Mouse (Mus musculus): ENCODE data around the gene Ogfod2. TPM values are rescaled to one million over a fixed set of nuclear protein-coding genes. Genes with fewer than 3 reads are reported as not detected.

Gene Ogfod2
- total and polyA plus RNA-seq, 2 experiments from 2014 or later: 19.3 to 37.6 TPM

GRCm38 (mm10) chr5:124103020-124103419 is 9.1 kb upstream of the Ogfod2 start:
- no peak overlapping the region for H3K4me3 ChIP-seq (ENCODE audit: low read depth, low read length)
- no peaks in the 10 kb centered on the region for H3K4me1 ChIP-seq (ENCODE audit: control insufficient read depth, insufficient read depth)
- ATAC-seq (ENCODE audit: insufficient read depth, low read depth) (no peak), DNase-seq (ENCODE audit: low spot score) (no peak)
- H3K36me3 ChIP-seq (replicated peaks; ENCODE audit: control insufficient read depth, insufficient read depth, low read length): no peaks in the 10 kb centered on the region
- H3K9ac ChIP-seq (replicated peaks; ENCODE audit: low read depth, low read length): no peak overlapping the region
- 77% methylated on average over 3 of the region's 3 CpGs for whole genome bisulfite sequencing
- TF ChIP-seq EP300 (IDR thresholded peaks at IDR 0.05; ENCODE audit: low read depth) (no peak), CTCF (IDR thresholded peaks at IDR 0.05; ENCODE audit: low read depth) (no peak)
- no peak overlapping the region for H3K27ac ChIP-seq (ENCODE audit: low read depth)
- H3K4me2 ChIP-seq (ENCODE audit: low read depth, low read length): no peak overlapping the region
- H3K9me3 ChIP-seq (replicated peaks; ENCODE audit: control insufficient read depth, low read length): no peaks in the 10 kb centered on the region
- H3K27me3 ChIP-seq (ENCODE audit: control insufficient read depth, insufficient read depth, low read length): no peaks in the 10 kb centered on the region

DNA sequence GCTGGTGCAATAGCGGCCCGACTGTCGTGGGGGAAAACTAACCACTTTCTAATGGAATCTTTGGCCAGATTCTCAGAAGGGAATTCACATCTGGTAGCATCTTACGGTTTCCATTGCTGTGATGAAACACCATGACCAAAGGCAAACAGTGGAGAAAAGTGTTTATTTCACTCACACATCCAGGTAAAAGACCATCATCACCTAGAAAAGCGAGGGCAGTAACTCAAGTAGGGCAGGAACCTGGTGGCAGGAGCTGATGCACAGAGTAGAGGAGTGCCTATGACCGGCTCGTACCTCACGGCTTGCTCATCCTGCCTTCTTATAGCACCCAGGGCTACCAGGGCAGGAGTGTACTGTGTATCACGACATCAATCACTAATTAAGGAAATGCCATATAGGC is 8.5 kb upstream of the Ogfod2 start:
- Histone ChIP-seq H3K9ac (replicated peaks; ENCODE audit: low read depth, low read length) (no peak overlapping the region), H3K27me3 (ENCODE audit: control insufficient read depth, insufficient read depth, low read length) (no peaks in the 10 kb centered on the region), H3K27ac (ENCODE audit: low read depth) (no peak overlapping the region), H3K4me3 (ENCODE audit: low read depth, low read length) (no peak overlapping the region), H3K4me1 (ENCODE audit: control insufficient read depth, insufficient read depth) (no peaks in the 10 kb centered on the region), H3K9me3 (replicated peaks; ENCODE audit: control insufficient read depth, low read length) (no peaks in the 10 kb centered on the region), H3K36me3 (replicated peaks; ENCODE audit: control insufficient read depth, insufficient read depth, low read length) (no peaks in the 10 kb centered on the region), H3K4me2 (ENCODE audit: low read depth, low read length) (no peak overlapping the region)
- WGBS: 91% methylated on average over 9 of the region's 9 CpGs
- ATAC-seq (ENCODE audit: insufficient read depth, low read depth) (no peak), DNase-seq (ENCODE audit: low spot score) (no peak)
- TF ChIP-seq CTCF (IDR thresholded peaks at IDR 0.05; ENCODE audit: low read depth) (no peak), EP300 (IDR thresholded peaks at IDR 0.05; ENCODE audit: low read depth) (no peak)

- Histone ChIP-seq H3K4me3 (ENCODE audit: low read depth, low read length) (peak overlapping the region; percentile 89), H3K27me3 (ENCODE audit: control insufficient read depth, insufficient read depth, low read length) (no peaks in the 10 kb centered on the region), H3K4me1 (ENCODE audit: control insufficient read depth, insufficient read depth) (peaks cover 14% of the 10 kb centered on the region), H3K4me2 (ENCODE audit: low read depth, low read length) (peak overlapping the region; percentile 93), H3K27ac (ENCODE audit: low read depth) (peak overlapping the region; percentile 88), H3K36me3 (replicated peaks; ENCODE audit: control insufficient read depth, insufficient read depth, low read length) (0 out of 2 replicates have a peak, but pooled peaks cover 9% of the 10 kb centered on the region), H3K9ac (replicated peaks; ENCODE audit: low read depth, low read length) (peak overlapping the region; percentile 59), H3K9me3 (replicated peaks; ENCODE audit: control insufficient read depth, low read length) (no peaks in the 10 kb centered on the region)
- 25% methylated on average over 17 of the region's 17 CpGs for WGBS
- TF ChIP-seq EP300 (IDR thresholded peaks at IDR 0.05; ENCODE audit: low read depth) (no peak; the same call in 1 of the 2 replicates), CTCF (IDR thresholded peaks at IDR 0.05; ENCODE audit: low read depth) (peak; percentile 74)
- DNase-seq (ENCODE audit: low spot score): no peak
- no peak for ATAC-seq (ENCODE audit: insufficient read depth, low read depth)
Measured at GRCm38 (mm10) chr5:124111077-124111741, 888 bp upstream of the Ogfod2 start.

DNA sequence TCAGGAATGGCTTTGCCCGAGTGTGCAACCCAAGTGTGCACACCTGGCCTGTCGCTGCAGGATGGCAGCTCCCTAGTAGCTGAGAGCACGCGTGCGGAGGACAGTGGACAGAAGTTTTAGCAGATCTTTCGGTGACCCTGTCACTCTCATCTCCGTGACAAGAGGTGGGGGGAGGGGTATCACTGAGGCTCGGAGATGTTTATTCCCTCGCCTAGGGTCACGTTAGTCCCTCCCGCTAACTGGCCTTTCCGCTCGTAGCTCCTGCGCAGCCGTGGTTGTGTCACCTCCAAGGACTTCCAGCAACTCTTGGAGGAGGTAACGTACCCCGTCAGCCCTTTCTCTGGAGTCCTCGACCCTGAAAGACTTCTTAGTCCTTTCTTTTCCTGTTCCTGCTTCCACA is 434 bp downstream of the Ogfod2 start:
- peaks cover 25% of the 10 kb centered on the region for H3K4me1 ChIP-seq (ENCODE audit: control insufficient read depth, insufficient read depth)
- WGBS: under 1% methylated on average over 18 of the region's 18 CpGs
- H3K4me2 ChIP-seq (ENCODE audit: low read depth, low read length): peak overlapping the region; percentile 93
- H3K4me3 ChIP-seq (ENCODE audit: low read depth, low read length): peak overlapping the region; percentile 89
- H3K27ac ChIP-seq (ENCODE audit: low read depth): peak overlapping the region; percentile 67
- no peak for ATAC-seq (ENCODE audit: insufficient read depth, low read depth)
- H3K9ac ChIP-seq (replicated peaks; ENCODE audit: low read depth, low read length): peak overlapping the region; percentile 66
- DNase-seq (ENCODE audit: low spot score): no peak
- H3K36me3 ChIP-seq (replicated peaks; ENCODE audit: control insufficient read depth, insufficient read depth, low read length): peaks cover 14% of the 10 kb centered on the region; the same call in 1 of the 2 replicates
- no peaks in the 10 kb centered on the region for H3K27me3 ChIP-seq (ENCODE audit: control insufficient read depth, insufficient read depth, low read length)
- no peaks in the 10 kb centered on the region for H3K9me3 ChIP-seq (replicated peaks; ENCODE audit: control insufficient read depth, low read length)
- TF ChIP-seq EP300 (IDR thresholded peaks at IDR 0.05; ENCODE audit: low read depth) (no peak), CTCF (IDR thresholded peaks at IDR 0.05; ENCODE audit: low read depth) (no peak)

DNA sequence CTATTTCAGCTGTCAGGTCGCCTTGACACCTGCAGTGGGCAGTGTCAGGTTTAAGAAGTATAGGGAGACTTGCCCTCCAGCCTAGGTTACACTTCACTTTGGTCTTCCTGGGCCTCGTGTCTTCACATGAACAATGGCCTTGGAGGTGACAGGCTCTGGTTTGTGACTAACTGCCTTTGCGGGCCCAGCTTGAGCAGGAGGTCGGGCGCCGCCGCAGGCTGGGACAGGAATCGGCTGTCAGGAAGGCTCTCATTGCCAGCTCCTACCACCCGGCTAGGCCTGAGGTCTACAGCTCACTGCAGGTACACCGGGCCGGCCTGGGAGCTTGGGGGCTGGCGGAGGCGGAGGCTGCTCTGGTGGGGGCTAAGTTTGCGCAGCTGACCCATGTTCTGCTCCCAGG is 933 bp downstream of the Ogfod2 start:
- DNase-seq (ENCODE audit: low spot score) (peak; percentile 61), ATAC-seq (ENCODE audit: insufficient read depth, low read depth) (no peak)
- Histone ChIP-seq H3K9me3 (replicated peaks; ENCODE audit: control insufficient read depth, low read length) (no peaks in the 10 kb centered on the region), H3K4me1 (ENCODE audit: control insufficient read depth, insufficient read depth) (peaks cover 25% of the 10 kb centered on the region), H3K4me2 (ENCODE audit: low read depth, low read length) (peak overlapping the region; percentile 93), H3K4me3 (ENCODE audit: low read depth, low read length) (peak overlapping the region; percentile 89), H3K36me3 (replicated peaks; ENCODE audit: control insufficient read depth, insufficient read depth, low read length) (peaks cover 19% of the 10 kb centered on the region), H3K27ac (ENCODE audit: low read depth) (peak overlapping the region; percentile 67), H3K9ac (replicated peaks; ENCODE audit: low read depth, low read length) (peak overlapping the region; percentile 66), H3K27me3 (ENCODE audit: control insufficient read depth, insufficient read depth, low read length) (no peaks in the 10 kb centered on the region)
- WGBS: 17% methylated on average over 14 of the region's 14 CpGs
- no peak for TF ChIP-seq EP300 (IDR thresholded peaks at IDR 0.05; ENCODE audit: low read depth)
- peak; percentile 45 for TF ChIP-seq CTCF (IDR thresholded peaks at IDR 0.05; ENCODE audit: low read depth)
